ENCODE assay signal across 8 mouse cellular contexts in genomic region chr10:90577099-90577461, GRCm38 (mm10).
A peak's percentile ranks its signal among the peaks of the same experiment; 100 is the strongest.
DNase-seq lines count a peak whose midpoint lies in the region; ATAC-seq and TF ChIP-seq lines count a peak whose summit lies in the region.

No protein-coding gene starts in this region.

- intact Hi-C loops in left cerebral cortex, adult 2 months (cut with DNase I) = loop anchor here (2.0 to 10.0 kb wide), 8 partner anchors 20 to 495 kb away; no protein-coding TSS in a partner anchor
- intact Hi-C loops in left cerebral cortex, postnatal 36 days (cut with DNase I) = loop anchor here (2.0 to 10.0 kb wide), 4 partner anchors 82 to 272 kb away; no protein-coding TSS in a partner anchor

- peak; percentile 25; the same call in 1 of the 2 replicates for ATAC-seq in frontal cortex, adult (ENCODE audit: low TSS enrichment)
- ATAC-seq in hindbrain, embryonic 11.5 days (ENCODE audit: low FRiP score) = 0 out of 2 replicates have a peak, but pooled peaks have one; percentile 8
- peak; percentile 53 for ATAC-seq in midbrain, postnatal 0 days (ENCODE audit: low FRiP score)

- H3K9me3 ChIP-seq in hindbrain, embryonic 11.5 days (ENCODE audit: control insufficient read depth, low read length) = no peaks in the 10 kb centered on the region
- no peaks in the 10 kb centered on the region for H3K9me3 ChIP-seq in midbrain, postnatal 0 days (ENCODE audit: low read length)

- H3K4me1 ChIP-seq in hindbrain, embryonic 11.5 days (replicated peaks; ENCODE audit: control insufficient read depth, insufficient read depth, low read length) = peaks cover 4% of the 10 kb centered on the region; the same call in 1 of the 2 replicates
- H3K4me1 ChIP-seq in midbrain, postnatal 0 days (ENCODE audit: insufficient read depth, low read length) = no peaks in the 10 kb centered on the region

- H3K4me3 ChIP-seq in left cerebral cortex, adult 2 months = peak overlapping the region; percentile 73
- peak overlapping the region; percentile 25 for H3K4me3 ChIP-seq in hindbrain, embryonic 11.5 days (ENCODE audit: low read depth, low read length)
- H3K4me3 ChIP-seq in midbrain, postnatal 0 days (ENCODE audit: low read depth, low read length) = peak overlapping the region; percentile 53

- peak overlapping the region; percentile 49 for H3K4me2 ChIP-seq in hindbrain, embryonic 11.5 days (replicated peaks; ENCODE audit: low read depth, low read length)
- H3K4me2 ChIP-seq in midbrain, postnatal 0 days (ENCODE audit: low read depth, low read length, poor library complexity, severe bottlenecking) = peak overlapping the region; percentile 60

- H3K9ac ChIP-seq in hindbrain, embryonic 11.5 days (ENCODE audit: low read depth, low read length) = peak overlapping the region; percentile 37; the same call in 1 of the 2 replicates
- peak overlapping the region; percentile 65 for H3K9ac ChIP-seq in midbrain, postnatal 0 days (replicated peaks; ENCODE audit: low read length, poor library complexity, severe bottlenecking)

- H3K27ac ChIP-seq in left cerebral cortex, adult 2 months = peak overlapping the region; percentile 92
- H3K27ac ChIP-seq in hindbrain, embryonic 11.5 days (ENCODE audit: low read depth, low read length) = peak overlapping the region; percentile 65; the same call in 1 of the 2 replicates
- H3K27ac ChIP-seq in midbrain, postnatal 0 days (ENCODE audit: low read depth, low read length) = peak overlapping the region; percentile 89

- no peak for DNase-seq in frontal cortex, postnatal 25 days (ENCODE audit: low spot score in 2 of 2)
- DNase-seq in left cerebral cortex, adult 2 months (ENCODE audit: extremely low spot score in 1 of 2, low spot score in 2 of 2) = peak in 1 of 2 experiments; percentile 31
- DNase-seq in left cerebral cortex, postnatal 36 days (ENCODE audit: low spot score in 2 of 2) = no peak
- DNase-seq in hindbrain, embryonic 11.5 days (ENCODE audit: low spot score) = no peak
- DNase-seq in midbrain, postnatal 0 days (ENCODE audit: low spot score) = no peak
- DNase-seq in urinary bladder, postnatal 25 days (ENCODE audit: low spot score) = no peak
- DNase-seq in embryo, embryonic 9.5 days (ENCODE audit: extremely low spot score) = no peak

- no peaks in the 10 kb centered on the region for H3K27me3 ChIP-seq in hindbrain, embryonic 11.5 days (ENCODE audit: control insufficient read depth, insufficient read depth, low read length)
- no peaks in the 10 kb centered on the region for H3K27me3 ChIP-seq in midbrain, postnatal 0 days (ENCODE audit: insufficient read depth, low read length)

- no peak for TF ChIP-seq CTCF in left cerebral cortex, adult 2 months (IDR thresholded peaks at IDR 0.05)
- TF ChIP-seq CTCF in midbrain, postnatal 0 days (IDR thresholded peaks at IDR 0.05) = no peak

- WGBS in hindbrain, embryonic 11.5 days = 71% methylated on average over 6 of the region's 6 CpGs
- 17% methylated on average over 6 of the region's 6 CpGs for WGBS in midbrain, postnatal 0 days

- H3K36me3 ChIP-seq in hindbrain, embryonic 11.5 days (ENCODE audit: control insufficient read depth, insufficient read depth, low read length) = no peaks in the 10 kb centered on the region
- no peaks in the 10 kb centered on the region for H3K36me3 ChIP-seq in midbrain, postnatal 0 days (ENCODE audit: insufficient read depth, low read length)
